Mouse (Mus musculus) hindbrain, embryonic 13.5 days (tissue): Measurements from ENCODE around the gene Hspa12a. TPM values are rescaled to one million over a fixed set of nuclear protein-coding genes. Genes with fewer than 3 reads are reported as not detected.

Source experiments
- ATAC-seq: fragments of 200-750 bp; cut with Nextera tagmentation; 2 replicates; pipeline ENCODE4 v1.8.0; 2017; ENCODE audit warnings: moderate TSS enrichment; ENCODE audit not compliant: low FRiP score
- H3K27ac ChIP-seq: fragments of 300-500 bp; sonication (generic); 2 replicates; pipeline ENCODE4 v1.5.1; 2015; ENCODE audit warnings: inconsistent platforms, mild to moderate bottlenecking, moderate library complexity
- H3K27me3 ChIP-seq: fragments of 300-500 bp; sonication (generic); 2 replicates; pipeline ENCODE4 v1.6.1; 2015; ENCODE audit warnings: mild to moderate bottlenecking, inconsistent platforms
- H3K36me3 ChIP-seq: fragments of 300-500 bp; sonication (generic); 2 replicates; pipeline ENCODE4 v1.6.1; 2015; ENCODE audit warnings: mild to moderate bottlenecking, inconsistent platforms
- H3K4me1 ChIP-seq: fragments of 300-500 bp; sonication (generic); replicated peaks from 2 replicates; pipeline ENCODE4 v1.6.1; 2015; ENCODE audit warnings: inconsistent platforms
- H3K4me2 ChIP-seq: fragments of 300-500 bp; sonication (generic); 2 replicates; pipeline ENCODE4 v1.6.1; 2015; ENCODE audit warnings: inconsistent platforms, mild to moderate bottlenecking, moderate library complexity
- H3K4me3 ChIP-seq: fragments of 300-500 bp; sonication (generic); 2 replicates; pipeline ENCODE4 v1.5.1; 2015; ENCODE audit warnings: mild to moderate bottlenecking, inconsistent platforms
- H3K9ac ChIP-seq: fragments of 300-500 bp; sonication (generic); 2 replicates; pipeline ENCODE4 v1.6.1; 2015; ENCODE audit warnings: mild to moderate bottlenecking, inconsistent platforms
- H3K9me3 ChIP-seq: fragments of 300-500 bp; sonication (generic); 2 replicates; pipeline ENCODE4 v1.6.1; 2016; ENCODE audit warnings: inconsistent platforms
- WGBS: fragments of 180-500 bp; shearing (Covaris S2); methylation state at CpG from one replicate; pipeline ENCODE4 v1.1.7; 2015; 5-methylcytosine and 5-hydroxymethylcytosine counted together
- polyA plus RNA-seq: library from polyadenylated mRNA; unstranded; fragments of >200 nt; fragmentation: Nextera tagmentation; extraction: Ambion mirVana; gene quantifications from 2 replicates; pipeline ENCODE4 v1.2.1, GENCODE M21; 2015

The Hspa12a gene
- polyA plus RNA-seq, 1 experiment from 2014 or later, result 49.0 TPM

- no peaks in the 10 kb centered on the region for H3K27me3 ChIP-seq
- no peak overlapping the region for H3K4me2 ChIP-seq
- 0 out of 2 replicates have a peak overlapping the region, but pooled peaks have one; percentile 8 for H3K27ac ChIP-seq
- ATAC-seq, result no peak
- no peak overlapping the region for H3K9ac ChIP-seq
- 63% methylated on average over 7 of the region's 7 CpGs for WGBS
- no peaks in the 10 kb centered on the region for H3K9me3 ChIP-seq
- H3K4me1 ChIP-seq, result peaks cover 45% of the 10 kb centered on the region
- H3K36me3 ChIP-seq, result peaks cover 25% of the 10 kb centered on the region
- no peak overlapping the region for H3K4me3 ChIP-seq
Observed at GRCm38 (mm10) chr19:58827656-58828055, 115.8 kb downstream of the Hspa12a start.

DNA sequence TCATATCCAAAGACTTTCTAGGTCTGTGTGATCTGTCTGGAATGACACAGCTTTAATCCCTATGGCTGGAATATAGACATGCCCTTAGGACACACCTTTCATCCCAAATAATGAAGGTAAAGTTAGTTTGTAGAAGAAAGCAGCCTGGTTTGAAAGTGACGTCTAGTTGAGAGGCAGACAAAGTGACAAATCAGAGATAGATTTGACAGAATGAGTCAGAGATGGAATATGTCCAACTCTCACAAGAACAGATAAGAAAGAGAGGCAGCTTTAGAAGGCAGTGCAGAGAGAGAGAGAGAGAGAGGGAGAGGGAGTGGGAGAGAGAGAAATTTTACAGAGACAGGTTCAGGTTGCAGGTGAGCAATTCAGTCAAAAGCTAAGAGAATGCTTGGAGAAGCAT lies 119.1 kb downstream of the Hspa12a start:
- 86% methylated on average over 1 of the region's 1 CpGs for whole genome bisulfite sequencing
- H3K27ac ChIP-seq, result no peak overlapping the region

DNA sequence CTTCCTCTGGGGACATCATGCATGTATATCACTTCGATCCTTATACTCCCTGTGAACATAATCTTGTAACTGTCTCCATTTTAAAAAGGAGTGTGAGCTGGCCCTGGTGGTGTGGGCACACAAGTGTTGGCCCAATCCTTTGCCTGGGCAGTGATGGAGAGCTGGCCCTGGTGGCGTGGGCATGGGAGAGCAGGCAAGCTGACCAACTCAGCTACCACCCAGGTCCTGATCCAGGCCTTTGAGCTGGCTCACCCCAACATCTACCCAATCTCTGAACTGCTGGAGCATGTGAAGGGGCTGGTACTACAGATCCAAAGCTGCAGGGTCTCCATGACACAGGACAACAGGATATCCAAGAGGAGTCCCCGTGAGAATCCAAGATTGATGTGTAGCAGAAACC lies 120.2 kb downstream of the Hspa12a start:
- Histone ChIP-seq H3K27ac (peak overlapping the region; percentile 32; the same call in 1 of the 2 replicates), H3K4me1 (peaks cover 18% of the 10 kb centered on the region), H3K9me3 (no peaks in the 10 kb centered on the region), H3K9ac (no peak overlapping the region), H3K4me3 (no peak overlapping the region), H3K27me3 (no peaks in the 10 kb centered on the region), H3K36me3 (peaks cover 49% of the 10 kb centered on the region), H3K4me2 (no peak overlapping the region)
- ATAC-seq, result no peak
- 91% methylated on average over 3 of the region's 3 CpGs for WGBS

More for the DNA sequence above, 119.1 kb downstream of the Hspa12a start:
- ATAC-seq, result no peak
- H3K9me3 ChIP-seq, result no peaks in the 10 kb centered on the region
- no peak overlapping the region for H3K9ac ChIP-seq
- no peak overlapping the region for H3K4me2 ChIP-seq
- H3K27me3 ChIP-seq, result no peaks in the 10 kb centered on the region
- H3K4me3 ChIP-seq, result no peak overlapping the region
- H3K4me1 ChIP-seq, result peaks cover 26% of the 10 kb centered on the region
- peaks cover 41% of the 10 kb centered on the region for H3K36me3 ChIP-seq

GRCm38 (mm10) chr19:58822454-58823200 lies 120.8 kb downstream of the Hspa12a start:
- Histone ChIP-seq H3K4me3 (no peak overlapping the region), H3K9me3 (no peaks in the 10 kb centered on the region), H3K27me3 (no peaks in the 10 kb centered on the region), H3K9ac (no peak overlapping the region), H3K36me3 (peaks cover 54% of the 10 kb centered on the region), H3K27ac (peak overlapping the region; percentile 52), H3K4me1 (peaks cover 14% of the 10 kb centered on the region), H3K4me2 (no peak overlapping the region)
- 50% methylated on average over 20 of the region's 20 CpGs for WGBS
- ATAC-seq, result peak; percentile 27; the same call in 1 of the 2 replicates

DNA sequence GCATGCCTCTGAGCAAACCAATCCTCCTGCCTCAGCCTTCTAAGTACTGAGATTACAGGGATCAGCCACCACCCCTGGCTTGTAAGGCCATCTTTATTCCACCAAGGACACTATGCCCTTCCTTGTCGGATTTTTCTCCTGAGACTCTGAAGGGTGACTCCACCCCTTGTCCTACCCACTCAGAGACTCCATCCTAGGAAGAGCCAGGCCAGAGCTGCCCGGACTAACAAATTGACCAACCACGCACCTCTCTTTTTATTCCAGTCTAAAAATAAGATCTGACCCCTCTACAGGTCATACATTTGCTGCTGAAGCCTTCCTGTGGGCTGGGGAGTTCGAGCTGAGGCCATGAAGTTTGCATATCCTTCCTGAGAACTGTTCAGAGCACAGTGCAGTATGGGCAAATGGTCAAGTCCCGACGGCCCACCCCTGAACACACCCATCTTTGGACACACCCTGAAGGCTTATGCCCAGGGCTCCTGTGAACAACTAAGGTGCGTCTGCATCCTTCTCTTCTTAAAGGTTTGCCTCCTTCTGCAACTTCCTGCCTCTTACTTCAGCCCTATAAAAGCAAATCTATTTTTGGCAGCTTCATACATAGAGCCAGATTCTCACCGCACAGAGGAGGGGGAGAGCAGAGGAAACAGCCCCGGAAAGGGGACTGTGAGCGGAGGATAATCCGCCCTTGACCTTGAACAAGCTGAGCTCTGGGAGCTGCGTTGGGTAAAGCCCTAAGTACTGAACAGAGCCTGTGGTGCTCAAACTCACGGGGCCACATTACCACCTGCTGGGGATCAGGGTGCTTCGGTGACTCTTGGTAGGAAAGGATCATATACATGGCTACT lies 124.7 kb downstream of the Hspa12a start:
- Histone ChIP-seq H3K27ac (no peak overlapping the region), H3K4me1 (peaks cover 19% of the 10 kb centered on the region), H3K27me3 (no peaks in the 10 kb centered on the region), H3K9ac (no peak overlapping the region), H3K4me3 (no peak overlapping the region), H3K36me3 (peaks cover 37% of the 10 kb centered on the region), H3K4me2 (no peak overlapping the region), H3K9me3 (no peaks in the 10 kb centered on the region)
- 87% methylated on average over 14 of the region's 14 CpGs for WGBS
- ATAC-seq, result no peak

DNA sequence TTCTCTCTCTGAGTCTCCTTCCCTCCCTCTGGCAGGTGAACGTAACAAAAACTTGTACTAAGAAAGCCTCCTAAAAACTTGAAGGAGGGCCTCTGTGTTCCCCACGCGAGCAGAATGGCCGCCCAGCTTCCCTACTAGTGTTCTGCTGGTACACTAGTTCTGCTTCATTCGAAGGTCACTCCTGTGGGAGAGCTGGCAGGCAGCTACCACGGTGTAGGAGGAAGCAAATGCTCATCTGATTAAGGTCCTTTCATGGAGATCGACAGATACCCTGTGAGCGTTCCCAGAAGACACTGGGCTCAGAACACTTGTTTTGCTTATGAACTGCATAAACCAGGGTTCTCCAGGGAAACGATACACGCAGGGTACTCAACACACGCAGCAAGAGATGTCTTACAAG lies 126.1 kb downstream of the Hspa12a start:
- Histone ChIP-seq H3K4me1 (peaks cover 10% of the 10 kb centered on the region), H3K27me3 (no peaks in the 10 kb centered on the region), H3K4me2 (no peak overlapping the region), H3K9me3 (no peaks in the 10 kb centered on the region), H3K27ac (no peak overlapping the region), H3K36me3 (peaks cover 33% of the 10 kb centered on the region), H3K9ac (no peak overlapping the region), H3K4me3 (no peak overlapping the region)
- WGBS, result 82% methylated on average over 11 of the region's 11 CpGs
- ATAC-seq, result no peak

DNA sequence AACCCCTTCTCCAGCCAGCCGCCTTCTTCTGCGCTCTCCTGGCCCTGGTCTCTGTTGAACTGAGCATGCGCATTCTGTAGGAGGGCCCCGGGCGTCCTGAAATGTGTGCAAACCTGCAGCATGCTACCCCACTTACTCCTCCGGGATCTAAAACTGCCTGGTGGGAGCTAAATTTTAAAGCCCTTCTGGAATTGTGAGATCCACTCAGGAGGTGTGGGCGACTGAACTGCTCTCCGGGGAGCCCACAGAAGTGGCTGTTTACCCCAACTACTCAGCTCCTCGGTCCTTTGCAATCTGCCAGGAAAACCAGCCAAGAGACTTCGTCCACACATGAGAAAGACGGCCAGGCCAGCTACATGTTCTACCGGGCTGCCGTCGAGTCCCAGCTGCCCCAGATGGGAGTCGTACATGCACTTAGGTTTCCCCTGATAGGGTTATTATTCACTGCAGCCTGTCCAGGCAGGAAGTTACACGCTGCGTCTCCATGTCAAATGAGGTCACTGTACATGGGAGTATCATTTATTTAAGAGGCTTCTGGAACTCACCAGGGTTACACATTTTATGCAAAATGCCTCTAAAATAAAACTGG lies 126.9 kb downstream of the Hspa12a start:
- Histone ChIP-seq H3K4me1 (peaks cover 8% of the 10 kb centered on the region; the same call in 1 of the 2 replicates), H3K36me3 (peaks cover 27% of the 10 kb centered on the region), H3K27me3 (no peaks in the 10 kb centered on the region), H3K4me2 (no peak overlapping the region), H3K4me3 (no peak overlapping the region), H3K27ac (peak overlapping the region; percentile 12; the same call in 1 of the 2 replicates), H3K9ac (no peak overlapping the region), H3K9me3 (no peaks in the 10 kb centered on the region)
- 72% methylated on average over 17 of the region's 17 CpGs for WGBS
- ATAC-seq, result no peak

GRCm38 (mm10) chr19:58815179-58815922 lies 128.1 kb downstream of the Hspa12a start:
- no peak for ATAC-seq
- H3K9ac ChIP-seq, result no peak overlapping the region
- H3K27ac ChIP-seq, result no peak overlapping the region
- H3K9me3 ChIP-seq, result no peaks in the 10 kb centered on the region
- peaks cover 29% of the 10 kb centered on the region for H3K36me3 ChIP-seq
- H3K27me3 ChIP-seq, result no peaks in the 10 kb centered on the region
- 81% methylated on average over 13 of the region's 13 CpGs for WGBS
- H3K4me3 ChIP-seq, result no peak overlapping the region
- H3K4me2 ChIP-seq, result no peak overlapping the region
- H3K4me1 ChIP-seq, result peaks cover 8% of the 10 kb centered on the region; the same call in 1 of the 2 replicates

GRCm38 (mm10) chr19:58810536-58810935 lies 132.9 kb downstream of the Hspa12a start:
- Histone ChIP-seq H3K4me1 (peaks cover 25% of the 10 kb centered on the region), H3K36me3 (0 out of 2 replicates have a peak, but pooled peaks cover 3% of the 10 kb centered on the region), H3K9ac (no peak overlapping the region), H3K9me3 (no peaks in the 10 kb centered on the region), H3K27me3 (no peaks in the 10 kb centered on the region), H3K4me2 (no peak overlapping the region), H3K27ac (no peak overlapping the region), H3K4me3 (no peak overlapping the region)
- 83% methylated on average over 5 of the region's 5 CpGs for WGBS
- no peak for ATAC-seq

DNA sequence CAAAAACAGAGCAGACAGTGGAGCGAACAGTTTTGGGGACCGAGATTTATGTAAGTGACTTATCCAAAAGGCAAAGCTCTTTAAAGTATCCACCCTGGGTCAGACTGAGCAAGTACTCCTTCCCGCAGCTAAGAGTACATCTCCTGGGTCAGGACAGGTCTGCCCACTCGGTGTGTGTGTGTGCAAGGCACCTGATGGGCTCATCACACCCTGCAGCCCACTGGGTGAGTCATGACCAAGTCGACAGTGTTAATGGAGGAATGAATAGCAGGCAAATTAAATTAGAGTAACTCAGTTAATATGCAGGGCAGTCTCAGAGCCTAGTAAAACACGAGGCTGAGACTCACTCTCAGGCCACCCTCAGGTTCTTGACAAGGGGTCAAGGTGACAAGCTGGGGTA lies 134.6 kb downstream of the Hspa12a start:
- Histone ChIP-seq H3K9me3 (no peaks in the 10 kb centered on the region), H3K36me3 (peaks cover 11% of the 10 kb centered on the region), H3K4me3 (no peak overlapping the region), H3K9ac (no peak overlapping the region), H3K27ac (no peak overlapping the region), H3K4me1 (peaks cover 25% of the 10 kb centered on the region), H3K27me3 (no peaks in the 10 kb centered on the region), H3K4me2 (no peak overlapping the region)
- WGBS, result 84% methylated on average over 6 of the region's 6 CpGs
- ATAC-seq, result no peak; the same call in 1 of the 2 replicates

- peak; percentile 54; the same call in 1 of the 2 replicates for ATAC-seq
Observed at GRCm38 (mm10) chr19:58806364-58806763, 137.1 kb downstream of the Hspa12a start.

More at GRCm38 (mm10) chr19:58806364-58806763, 137.1 kb downstream of the Hspa12a start:
- H3K4me3 ChIP-seq, result no peak overlapping the region
- peaks cover 22% of the 10 kb centered on the region for H3K4me1 ChIP-seq
- peaks cover 32% of the 10 kb centered on the region for H3K36me3 ChIP-seq
- WGBS, result 2% methylated on average over 3 of the region's 3 CpGs
- no peaks in the 10 kb centered on the region for H3K9me3 ChIP-seq
- no peak overlapping the region for H3K9ac ChIP-seq
- no peak overlapping the region for H3K4me2 ChIP-seq
- H3K27me3 ChIP-seq, result no peaks in the 10 kb centered on the region
- no peak overlapping the region for H3K27ac ChIP-seq
